Comparison of ENCODE assay signal across 8 mouse cellular contexts in the genomic region with DNA sequence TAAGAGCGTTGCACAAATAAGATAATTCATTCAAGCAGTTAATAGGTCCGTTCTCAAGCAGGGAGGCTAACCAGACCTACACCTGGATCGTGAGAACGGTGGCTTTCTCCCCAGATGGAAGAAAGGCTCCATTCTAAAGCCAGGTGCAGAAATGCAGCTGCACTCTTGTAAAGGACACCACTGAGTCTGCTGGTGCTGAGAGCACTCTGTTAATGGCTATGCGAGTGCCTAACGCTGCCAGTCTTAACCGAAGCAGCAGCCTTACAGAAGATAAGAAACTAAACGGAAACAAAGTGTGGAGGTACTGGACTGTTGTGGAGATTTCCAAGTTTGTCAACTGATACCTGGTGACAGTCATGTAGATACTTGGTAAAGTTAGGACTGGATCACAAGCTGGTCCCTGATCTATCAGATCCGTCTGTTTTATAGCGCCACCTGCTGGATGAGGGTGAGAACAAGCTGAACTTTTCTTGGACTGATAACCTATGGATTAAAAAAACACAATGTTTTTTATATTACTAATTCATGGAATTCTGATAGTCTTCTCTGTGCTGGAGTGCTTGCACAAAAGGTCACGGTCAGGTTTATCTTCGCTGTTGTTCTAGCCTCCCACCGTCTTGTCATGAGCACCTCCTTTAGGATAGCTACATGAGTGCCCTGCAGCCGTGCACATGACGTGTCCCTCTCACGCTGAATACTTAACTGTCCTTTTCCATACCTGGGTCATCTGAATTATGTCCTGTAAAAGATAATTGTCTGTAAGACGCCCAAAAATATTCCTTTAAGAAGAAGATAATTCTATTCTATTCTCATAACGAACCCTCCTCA. TPM values are rescaled to one million over a fixed set of nuclear protein-coding genes. Genes with fewer than 3 reads are reported as not detected.
DNase-seq lines count a peak whose midpoint lies in the region; ATAC-seq and TF ChIP-seq lines count a peak whose summit lies in the region.

No protein-coding gene starts in this region.

- WGBS in forebrain, embryonic 15.5 days, result 51% methylated on average over 18 of the region's 18 CpGs
- 67% methylated on average over 18 of the region's 18 CpGs for WGBS in hindbrain, embryonic 13.5 days

- no peak overlapping the region for H3K27ac ChIP-seq in ES-E14 (ENCODE audit: insufficient read depth, low read depth, low read length, poor library complexity, severe bottlenecking)
- H3K27ac ChIP-seq in forebrain, embryonic 15.5 days (replicated peaks), result no peak overlapping the region
- no peak overlapping the region for H3K27ac ChIP-seq in hindbrain, embryonic 13.5 days

- peak; percentile 62 for ATAC-seq in forebrain, embryonic 15.5 days (replicated peaks)
- ATAC-seq in hindbrain, embryonic 13.5 days (ENCODE audit: low FRiP score), result peak; percentile 40; the same call in 1 of the 2 replicates

- H3K4me2 ChIP-seq in forebrain, embryonic 15.5 days (replicated peaks), result no peak overlapping the region
- no peak overlapping the region for H3K4me2 ChIP-seq in hindbrain, embryonic 13.5 days

- H3K9me3 ChIP-seq in ES-E14 (ENCODE audit: control insufficient read depth, insufficient read depth, low read depth, low read length), result no peaks in the 10 kb centered on the region
- no peaks in the 10 kb centered on the region for H3K9me3 ChIP-seq in forebrain, embryonic 15.5 days
- no peaks in the 10 kb centered on the region for H3K9me3 ChIP-seq in hindbrain, embryonic 13.5 days

- H3K4me3 ChIP-seq in ES-E14 (ENCODE audit: insufficient read depth in 1 of 2, low read depth in 1 of 2, low read length in 2 of 2, poor library complexity in 1 of 2, severe bottlenecking in 1 of 2), result no peak overlapping the region
- H3K4me3 ChIP-seq in forebrain, embryonic 15.5 days, result no peak overlapping the region
- no peak overlapping the region for H3K4me3 ChIP-seq in hindbrain, embryonic 13.5 days

- in situ Hi-C loops in ES-E14 (cut with MboI; ENCODE audit: low sequenced_read_pairs in 2 of 2, unreplicated experiment in 2 of 2), result no loop called here

- no peak overlapping the region for H3K9ac ChIP-seq in ES-E14 (ENCODE audit: insufficient read depth, low read depth, low read length, poor library complexity, severe bottlenecking)
- no peak overlapping the region for H3K9ac ChIP-seq in forebrain, embryonic 15.5 days (replicated peaks)
- H3K9ac ChIP-seq in hindbrain, embryonic 13.5 days, result no peak overlapping the region

- peak; percentile 48 for DNase-seq in ES-E14 (ENCODE audit: low read depth, low spot score)
- DNase-seq in c-Kit-positive CD71-positive TER-119-negative erythroid progenitor cells, embryonic 14.5 days (ENCODE audit: low read depth), result peak; percentile 50
- peak; percentile 51 for DNase-seq in layer of hippocampus, adult 9-11 months
- peak; percentile 77 for DNase-seq in lung, postnatal 25 days (ENCODE audit: low spot score)
- peak; percentile 64 for DNase-seq in right cerebral cortex, adult 18-20 months
- peak; percentile 40 to 76 for DNase-seq in urinary bladder, postnatal 4 days (ENCODE audit: low spot score in 2 of 2)

- H3K4me1 ChIP-seq in ES-E14 (ENCODE audit: control insufficient read depth in 2 of 2, insufficient read depth in 2 of 2, low read length in 2 of 2, poor library complexity in 1 of 2), result peaks cover 0 to 2% of the 10 kb centered on the region in 2 experiments; a peak in 1 of 4 replicates
- H3K4me1 ChIP-seq in forebrain, embryonic 15.5 days, result no peaks in the 10 kb centered on the region
- no peaks in the 10 kb centered on the region for H3K4me1 ChIP-seq in hindbrain, embryonic 13.5 days (replicated peaks)

- no peaks in the 10 kb centered on the region for H3K27me3 ChIP-seq in forebrain, embryonic 15.5 days
- no peaks in the 10 kb centered on the region for H3K27me3 ChIP-seq in hindbrain, embryonic 13.5 days

- H3K36me3 ChIP-seq in ES-E14 (ENCODE audit: control insufficient read depth, insufficient read depth, low read length, poor library complexity, severe bottlenecking), result no peaks in the 10 kb centered on the region
- no peaks in the 10 kb centered on the region for H3K36me3 ChIP-seq in forebrain, embryonic 15.5 days
- H3K36me3 ChIP-seq in hindbrain, embryonic 13.5 days, result no peaks in the 10 kb centered on the region

TF ChIP-seq in ES-E14, 5 proteins besides CTCF, POLR2A, EP300 and RAD21:
- TF ChIP-seq HCFC1 (IDR thresholded peaks at IDR 0.05; ENCODE audit: borderline replicate concordance, insufficient read depth, low read length), result no peak
TF ChIP-seq in ES-E14: peak in this region for 0.

RNA-seq across cellular contexts. Expression of a gene that starts 45.7 kb away (rescaled TPM):
- total RNA-seq in ES-E14 (2012; rRNA removed), result 1.9 and 7.4 TPM in 2 replicates
- 1.9 and 2.3 TPM in 2 replicates for polyA plus RNA-seq in forebrain, embryonic 15.5 days (2015; fragmentation: Nextera tagmentation; extraction: Ambion mirVana)
- 3.3 and 3.6 TPM in 2 replicates for polyA plus RNA-seq in hindbrain, embryonic 13.5 days (2015; fragmentation: Nextera tagmentation; extraction: Ambion mirVana)
